In genomic region chr1:138619114-138619971, GRCm38 (mm10) we compare ENCODE assay signal across 8 mouse cellular contexts. TPM values are rescaled to one million over a fixed set of nuclear protein-coding genes. Genes with fewer than 3 reads are reported as not detected.
DNase-seq lines count a peak whose midpoint lies in the region; ATAC-seq and TF ChIP-seq lines count a peak whose summit lies in the region.

No protein-coding gene starts in this region.

- H3K27ac ChIP-seq in forebrain, embryonic 12.5 days: peak overlapping the region; percentile 92
- peak overlapping the region; percentile 100 for H3K27ac ChIP-seq in liver, postnatal 0 days (ENCODE audit: low read depth)
- peak overlapping the region; percentile 76 for H3K27ac ChIP-seq in neural tube, embryonic 14.5 days (ENCODE audit: low read depth, low read length)

- peak; percentile 21; the same call in 1 of the 2 replicates for TF ChIP-seq EP300 in liver, postnatal 0 days (IDR thresholded peaks at IDR 0.05; ENCODE audit: low read depth)

- no peak for TF ChIP-seq CTCF in E14TG2a.4 (conservative IDR thresholded peaks at IDR 0.05; ENCODE audit: low read length)
- 0 out of 2 replicates have a peak, but pooled peaks have one; percentile 0 for TF ChIP-seq CTCF in liver, postnatal 0 days (IDR thresholded peaks at IDR 0.05; ENCODE audit: low read depth)

- DNase-seq in c-Kit-positive CD71-positive TER-119-positive erythroid progenitor cells, embryonic 14.5 days (ENCODE audit: low spot score): peak; percentile 92
- peak; percentile 98 to 99 for DNase-seq in heart, postnatal 10 days
- DNase-seq in large intestine, adult 2 months (ENCODE audit: low read depth, low spot score): peak; percentile 93
- DNase-seq in liver, postnatal 0 days: peak; percentile 96
- peak; percentile 97 for DNase-seq in testis, postnatal 10 days (ENCODE audit: low spot score)

- intact Hi-C loops in heart, postnatal 10 days (cut with DNase I): loop anchor here (2.0 to 5.0 kb wide), 2 partner anchors 43 to 112 kb away; no protein-coding TSS in a partner anchor

- no peaks in the 10 kb centered on the region for H3K36me3 ChIP-seq in E14TG2a.4 (ENCODE audit: insufficient read depth, low read length)
- no peaks in the 10 kb centered on the region for H3K36me3 ChIP-seq in forebrain, embryonic 12.5 days (replicated peaks)
- no peaks in the 10 kb centered on the region for H3K36me3 ChIP-seq in liver, postnatal 0 days (replicated peaks; ENCODE audit: insufficient read depth, low read length)
- no peaks in the 10 kb centered on the region for H3K36me3 ChIP-seq in neural tube, embryonic 14.5 days (ENCODE audit: control insufficient read depth, insufficient read depth, low read length)

- peaks cover 36% of the 10 kb centered on the region for H3K4me1 ChIP-seq in E14TG2a.4 (replicated peaks; ENCODE audit: low read depth, low read length)
- H3K4me1 ChIP-seq in forebrain, embryonic 12.5 days: peaks cover 23% of the 10 kb centered on the region
- H3K4me1 ChIP-seq in liver, postnatal 0 days (ENCODE audit: insufficient read depth): peaks cover 45% of the 10 kb centered on the region
- H3K4me1 ChIP-seq in neural tube, embryonic 14.5 days (ENCODE audit: control insufficient read depth, insufficient read depth, low read length): peaks cover 11% of the 10 kb centered on the region; the same call in 1 of the 2 replicates

- peak; percentile 95 for ATAC-seq in forebrain, embryonic 12.5 days (ENCODE audit: low FRiP score)
- peak; percentile 93 for ATAC-seq in liver, postnatal 0 days
- ATAC-seq in neural tube, embryonic 14.5 days (ENCODE audit: low read depth): peak; percentile 98

- peak overlapping the region; percentile 92 for H3K4me3 ChIP-seq in E14TG2a.4 (replicated peaks; ENCODE audit: low read length)
- H3K4me3 ChIP-seq in forebrain, embryonic 12.5 days (replicated peaks): peak overlapping the region; percentile 85
- H3K4me3 ChIP-seq in liver, postnatal 0 days (ENCODE audit: low read depth, low read length): peak overlapping the region; percentile 92
- H3K4me3 ChIP-seq in neural tube, embryonic 14.5 days (ENCODE audit: low read depth, low read length): peak overlapping the region; percentile 84

- H3K9ac ChIP-seq in forebrain, embryonic 12.5 days: peak overlapping the region; percentile 73
- H3K9ac ChIP-seq in liver, postnatal 0 days (replicated peaks): peak overlapping the region; percentile 96
- peak overlapping the region; percentile 66 for H3K9ac ChIP-seq in neural tube, embryonic 14.5 days (replicated peaks; ENCODE audit: low read depth, low read length)

- H3K9me3 ChIP-seq in E14TG2a.4 (ENCODE audit: low read length): no peaks in the 10 kb centered on the region
- H3K9me3 ChIP-seq in forebrain, embryonic 12.5 days: no peaks in the 10 kb centered on the region
- no peaks in the 10 kb centered on the region for H3K9me3 ChIP-seq in liver, postnatal 0 days (ENCODE audit: low read length)
- no peaks in the 10 kb centered on the region for H3K9me3 ChIP-seq in neural tube, embryonic 14.5 days (ENCODE audit: control insufficient read depth, low read length)

- under 1% methylated on average over 68 of the region's 83 CpGs for WGBS in forebrain, embryonic 12.5 days
- whole genome bisulfite sequencing in large intestine, adult 2 months: 1% methylated on average over 83 of the region's 83 CpGs
- WGBS in liver, postnatal 0 days (ENCODE audit: insufficient replicate concordance): under 1% methylated on average over 77 of the region's 83 CpGs
- WGBS in neural tube, embryonic 14.5 days: under 1% methylated on average over 71 of the region's 83 CpGs

- H3K27me3 ChIP-seq in E14TG2a.4 (ENCODE audit: insufficient read depth, low read length): no peaks in the 10 kb centered on the region
- H3K27me3 ChIP-seq in forebrain, embryonic 12.5 days: no peaks in the 10 kb centered on the region
- no peaks in the 10 kb centered on the region for H3K27me3 ChIP-seq in liver, postnatal 0 days (ENCODE audit: insufficient read depth, low read length)
- H3K27me3 ChIP-seq in neural tube, embryonic 14.5 days (ENCODE audit: control insufficient read depth, insufficient read depth, low read length): no peaks in the 10 kb centered on the region

- peak overlapping the region; percentile 73 for H3K4me2 ChIP-seq in forebrain, embryonic 12.5 days
- H3K4me2 ChIP-seq in liver, postnatal 0 days (ENCODE audit: low read depth, low read length): peak overlapping the region; percentile 88
- peak overlapping the region; percentile 64 for H3K4me2 ChIP-seq in neural tube, embryonic 14.5 days (ENCODE audit: low read depth, low read length)

RNA-seq across cellular contexts. Expression of gene Nek7, which starts 0.6 kb away (rescaled TPM):
- 25.8 and 27.4 TPM in 2 replicates for polyA plus RNA-seq in forebrain, embryonic 12.5 days (2016; fragmentation: Nextera tagmentation; extraction: Ambion mirVana)
- 10 to 100 TPM; 62.1 to 63.5 TPM for total RNA-seq in heart, postnatal 10 days (2021)
- polyA plus RNA-seq in large intestine, adult 2 months (2012; rRNA removed): 3.7 and 5.2 TPM in 2 replicates
- 19.3 and 22.2 TPM in 2 replicates for polyA plus RNA-seq in liver, postnatal 0 days (2015; fragmentation: Nextera tagmentation; extraction: Ambion mirVana)
- polyA plus RNA-seq in neural tube, embryonic 14.5 days (2014; fragmentation: Nextera tagmentation; extraction: Ambion mirVana): 8.0 and 15.6 TPM in 2 replicates

Comparison
In these comparisons a context has a peak if more than half of its experiments do, and no peak if none do; other contexts are left out.
1. Peak in every context shown above with its lines: DNase-seq, ATAC-seq, H3K4me3 ChIP-seq and H3K27ac ChIP-seq.